Mouse (Mus musculus): ENCODE results near the gene Gemin2.

Gene Gemin2

DNA sequence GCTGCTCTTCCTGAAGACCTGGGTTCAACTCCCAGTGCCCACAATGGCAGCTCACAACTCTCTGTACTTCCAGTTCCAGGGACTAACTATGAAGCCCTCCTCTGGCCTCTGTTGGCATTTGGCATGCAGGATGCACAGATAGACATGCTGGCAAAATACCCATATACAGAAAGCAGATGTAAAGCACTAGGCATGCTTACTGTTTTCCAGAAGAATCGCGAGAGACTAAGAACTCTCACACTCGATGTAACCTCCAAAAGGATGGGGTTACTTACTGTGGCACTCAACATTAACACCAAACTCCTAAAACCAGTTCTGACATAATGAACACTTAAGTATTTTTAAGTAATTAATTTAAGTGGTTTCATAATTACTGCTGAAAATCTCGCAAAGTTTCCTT, 47.1 kb downstream of the Gemin2 start:
- no peak for DNase-seq

DNA sequence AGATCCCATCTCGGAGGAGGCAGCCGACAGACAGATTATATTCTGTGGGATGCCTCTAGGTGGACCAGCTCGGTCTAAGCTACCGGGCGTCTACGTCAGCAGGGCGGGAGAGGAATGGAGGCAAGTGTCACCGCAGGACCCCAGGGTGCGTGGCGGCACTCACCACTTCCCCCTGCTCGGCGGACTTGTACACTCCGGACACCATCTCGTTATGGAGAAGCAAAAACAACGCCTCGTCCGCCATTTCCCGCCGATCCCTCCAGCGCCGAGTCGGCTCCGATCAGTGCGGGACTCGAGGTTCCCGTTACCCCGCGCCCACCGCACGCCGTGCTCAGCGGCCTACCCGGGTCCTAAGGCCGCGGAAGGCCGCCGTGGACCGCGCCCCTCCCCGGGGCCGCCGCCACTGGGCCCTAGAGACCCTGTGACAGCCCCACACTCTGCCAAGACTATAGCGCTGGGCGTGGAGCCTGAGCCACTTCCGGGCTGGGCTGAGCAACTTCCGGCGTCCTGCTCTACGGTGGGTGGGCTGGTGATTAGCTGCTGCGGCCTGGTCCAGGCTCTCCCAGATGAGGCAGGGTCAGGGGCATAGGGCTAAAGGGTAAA, 47.9 kb downstream of the Gemin2 start, which contains the start of gene Trappc6b:
Gene Trappc6b, minus strand, starts transcription at position 480 of the 603 bp plus-strand sequence.
- peak; percentile 71 for DNase-seq

DNA sequence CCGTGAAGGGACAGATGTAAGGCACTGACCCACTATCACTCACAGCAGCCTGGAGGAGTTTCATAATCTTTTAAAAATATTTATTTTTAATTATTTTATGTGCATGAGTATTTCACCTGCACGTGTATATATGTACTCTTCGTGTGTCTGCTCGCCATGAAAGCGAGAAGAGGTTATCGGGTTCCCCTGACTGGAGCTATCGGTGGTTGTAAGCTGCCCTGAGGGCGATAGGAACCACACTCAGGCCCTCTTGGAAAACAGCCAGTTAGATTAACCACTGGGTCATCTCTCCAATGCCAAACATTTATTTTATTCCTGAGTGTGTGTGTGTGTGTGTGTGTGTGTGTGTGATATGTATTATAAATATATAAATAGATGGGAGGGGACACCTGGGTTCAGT, 51.6 kb downstream of the Gemin2 start:
- no peak for DNase-seq

DNA sequence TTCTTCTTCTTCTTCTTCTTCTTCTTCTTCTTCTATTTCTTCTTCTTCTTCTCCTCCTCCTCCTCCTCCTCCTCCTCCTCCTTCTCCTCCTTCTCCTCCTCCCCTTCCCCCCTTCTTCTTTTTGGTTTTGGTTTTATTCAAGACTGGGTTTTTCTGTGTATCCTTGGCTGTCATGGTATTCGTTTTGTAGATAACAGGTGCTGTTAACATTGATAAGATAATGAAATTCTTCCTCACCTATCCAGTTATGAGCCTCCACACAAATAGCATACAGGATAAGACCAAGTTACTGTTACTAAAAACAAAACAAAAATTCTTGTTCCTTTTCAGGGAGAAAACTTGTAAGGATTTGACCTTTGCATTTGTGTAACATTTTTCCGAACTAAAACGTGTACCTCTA, 52.6 kb downstream of the Gemin2 start:
- no peak for DNase-seq

DNA sequence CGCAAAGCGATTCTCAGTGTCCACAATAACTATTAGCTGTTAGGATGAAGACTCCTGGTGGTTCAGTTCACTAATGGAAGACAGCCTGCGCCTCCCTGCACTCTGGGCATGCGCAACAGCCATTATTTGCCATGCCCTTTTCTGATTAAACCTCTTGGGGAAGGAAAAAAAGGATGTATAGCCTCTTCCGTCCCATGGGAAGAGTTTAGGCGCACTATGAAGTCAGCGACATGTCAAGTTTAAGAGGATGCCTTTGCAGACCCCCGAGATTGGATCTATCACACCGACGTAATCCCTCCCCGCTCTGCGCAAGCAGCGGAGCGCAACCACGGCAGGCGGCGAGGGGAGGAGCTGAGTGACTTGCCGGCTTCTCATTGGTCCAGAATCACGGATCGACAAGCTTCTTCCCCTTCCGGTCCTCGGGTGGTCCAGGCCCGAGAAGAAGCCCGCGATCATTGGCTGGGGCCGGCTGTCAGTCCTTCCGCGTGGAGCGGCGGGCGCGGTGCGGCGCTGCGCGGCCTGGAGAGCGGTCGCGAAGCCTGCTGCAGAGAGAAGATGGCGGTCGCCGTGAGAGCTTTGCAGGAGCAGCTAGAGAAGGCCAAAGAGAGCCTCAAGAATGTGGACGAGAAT, 53.4 kb downstream of the Gemin2 start, which contains the start of gene Pnn:
Gene Pnn, plus strand, starts transcription at position 437 of the 630 bp plus-strand sequence.
- DNase-seq = peak; percentile 97

DNA sequence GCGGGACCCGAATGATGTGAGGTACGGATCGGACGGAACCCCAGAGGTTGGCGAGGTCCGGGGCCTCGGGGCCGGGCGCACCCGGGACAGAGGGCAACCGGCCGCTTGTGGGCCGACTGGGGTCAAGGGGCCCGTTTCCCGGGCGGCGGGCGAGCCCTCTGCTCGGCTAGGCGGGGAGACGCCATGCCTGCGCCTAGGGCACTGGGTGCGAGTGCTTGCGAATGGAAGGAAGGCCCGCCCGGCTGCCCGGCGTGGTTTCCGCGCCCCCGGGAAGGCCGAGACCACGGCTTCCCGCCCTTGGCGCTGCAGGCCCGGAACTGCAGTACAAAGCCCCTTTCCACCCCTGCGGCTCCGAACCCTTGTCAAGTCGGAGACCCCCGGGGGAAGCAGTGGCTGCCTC, 53.9 kb downstream of the Gemin2 start:
- no peak for DNase-seq

DNA sequence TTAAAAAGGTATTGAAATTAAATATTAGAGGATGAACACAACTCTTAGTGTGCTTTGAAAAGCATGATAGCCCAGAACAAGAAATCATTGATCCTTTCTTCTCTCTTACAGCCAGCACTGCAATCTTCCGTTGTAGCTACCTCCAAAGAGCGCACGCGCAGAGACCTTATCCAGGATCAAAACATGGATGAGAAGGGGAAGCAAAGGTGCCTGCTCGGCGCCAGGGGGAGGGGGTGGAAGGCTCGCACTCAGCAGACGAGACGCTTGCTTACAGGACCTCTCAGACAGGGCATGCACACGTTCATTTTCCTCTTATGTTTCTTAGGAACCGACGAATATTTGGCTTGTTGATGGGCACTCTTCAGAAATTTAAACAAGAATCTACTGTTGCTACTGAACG, 55.6 kb downstream of the Gemin2 start:
- no peak for DNase-seq

DNA sequence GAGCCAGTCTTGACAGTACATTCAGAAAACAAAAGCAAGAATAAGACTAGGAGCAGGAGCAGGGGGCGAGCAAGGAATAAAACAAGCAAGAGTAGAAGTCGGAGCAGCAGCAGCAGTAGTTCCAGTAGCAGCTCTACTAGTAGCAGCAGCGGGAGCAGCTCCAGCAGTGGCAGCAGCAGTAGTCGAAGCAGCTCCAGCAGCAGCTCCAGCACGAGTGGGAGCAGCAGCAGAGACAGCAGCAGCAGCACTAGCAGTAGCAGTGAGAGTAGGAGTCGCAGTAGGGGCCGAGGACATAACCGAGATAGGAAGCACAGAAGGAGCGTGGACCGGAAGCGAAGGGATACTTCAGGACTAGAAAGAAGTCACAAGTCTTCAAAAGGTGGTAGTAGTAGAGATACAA, 59.1 kb downstream of the Gemin2 start:
- DNase-seq = no peak

DNA sequence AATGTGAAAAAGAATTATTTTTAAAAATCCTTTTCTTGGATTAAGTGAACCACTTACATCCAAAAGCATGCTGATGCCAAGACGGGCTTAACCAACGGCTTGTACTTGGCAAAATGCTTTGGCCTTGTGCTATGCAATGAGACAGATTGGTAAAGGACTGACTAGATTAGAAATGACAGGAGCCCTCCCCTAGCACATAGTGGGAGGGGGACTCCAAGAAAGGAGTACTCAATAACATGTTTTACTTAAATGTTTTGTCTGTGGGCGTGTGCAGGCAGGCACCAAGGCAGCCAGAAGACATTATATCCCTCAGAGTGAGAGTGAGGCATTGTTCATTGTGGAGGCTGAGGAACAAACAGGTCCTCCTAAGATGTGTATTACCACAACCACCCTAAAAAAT, 60.9 kb downstream of the Gemin2 start:
- no peak for DNase-seq

DNA sequence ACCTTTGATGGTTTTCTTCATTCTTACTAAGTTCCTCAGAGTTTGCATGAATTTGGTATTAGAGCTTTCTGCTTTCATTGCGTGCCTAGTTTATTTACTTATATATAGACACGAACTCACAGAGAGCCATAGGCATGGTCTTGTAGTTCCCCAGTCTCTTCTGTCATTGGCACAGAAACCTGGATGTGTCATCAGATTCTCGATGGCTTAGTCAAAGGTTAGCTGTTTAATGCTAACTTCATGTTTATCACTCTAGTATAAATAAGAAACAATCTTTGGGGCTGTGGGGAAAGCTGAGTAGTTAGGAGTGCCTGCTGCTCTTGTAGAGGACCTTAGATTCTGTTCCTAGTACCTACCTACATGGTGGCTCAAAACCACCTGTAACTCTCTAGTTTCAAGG, 63.8 kb downstream of the Gemin2 start:
- no peak for DNase-seq

DNA sequence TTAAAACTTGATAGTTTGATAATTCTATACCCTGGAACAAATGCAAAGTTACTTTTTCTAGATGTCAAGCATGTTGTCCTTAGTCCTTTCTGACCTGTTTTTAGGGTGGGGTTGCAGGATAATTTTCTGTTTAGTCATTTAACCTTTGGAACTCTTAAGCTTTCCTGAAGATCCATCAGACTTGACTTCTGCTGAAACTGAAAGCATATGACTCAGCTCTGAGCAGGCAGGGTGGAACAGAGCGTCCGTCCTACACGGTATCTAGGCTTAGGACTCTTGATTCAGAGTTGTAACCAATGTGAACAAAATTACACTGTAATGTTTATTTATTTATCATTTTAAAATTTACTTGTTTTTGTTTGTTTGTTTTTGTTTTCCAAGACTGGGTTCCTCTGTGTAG, 64.7 kb downstream of the Gemin2 start:
- DNase-seq = no peak
